Mouse (Mus musculus) adrenal gland, postnatal 10 days (tissue): Measurements from ENCODE around the gene Twf2. TPM values are rescaled to one million over a fixed set of nuclear protein-coding genes. Genes with fewer than 3 reads are reported as not detected.
"Not testable (repeated sequence)": the region's sequence is repeated elsewhere in the genome, so short reads cannot be mapped to it uniquely, and the experiment has no call there.

Experiments
- DNase-seq: peaks from one replicate; pipeline ENCODE4 v3.0.0; 2021; ENCODE audit warnings: mixed read lengths
- long read RNA-seq, 2 experiments: library from polyadenylated mRNA; stranded (forward); transcript quantifications; one replicate each; pipeline ENCODE4 v2.0.0; 2021
- total RNA-seq, 2 experiments: library from RNA; stranded (reverse); gene quantifications; 2 replicates each; pipeline ENCODE4 v1.2.3; 2021

The Twf2 gene
- total RNA-seq, result 10 to 100 TPM; 38.5 to 58.6 TPM
- long read RNA-seq, experiment 1, transcript Twf2-201 (9 exons, 1,596 nt), result major isoform, 83 of 103 reads
- long read RNA-seq, experiment 1, transcript Twf2-204 (8 exons, 1,508 nt), result minor isoform, 7 of 103 reads
- long read RNA-seq, experiment 1, partial matches to known transcripts, result 6 of 103 reads
- long read RNA-seq, experiment 1, other reads (novel, unspliced or antisense), result 5 of 103 reads
- long read RNA-seq, experiment 2, transcript Twf2-201 (9 exons, 1,596 nt), result major isoform, 52 of 64 reads
- long read RNA-seq, experiment 2, transcript Twf2-204 (8 exons, 1,508 nt), result minor isoform, 5 of 64 reads
- long read RNA-seq, experiment 2, partial matches to known transcripts, result 2 of 64 reads
- long read RNA-seq, experiment 2, other reads (novel, unspliced or antisense), result 4 of 64 reads

- peak; percentile 95 for DNase-seq
Measured at GRCm38 (mm10) chr9:106202819-106203636, at the start of gene Twf2. Gene Twf2, plus strand, starts transcription at chr9:106203108.

- DNase-seq, result peak; percentile 80
Measured at GRCm38 (mm10) chr9:106154106-106154505, 48.8 kb upstream of the Twf2 start.

- peak; percentile 72 for DNase-seq
Measured at GRCm38 (mm10) chr9:106156419-106156818, 46.5 kb upstream of the Twf2 start.

GRCm38 (mm10) chr9:106156921-106157622 lies 45.8 kb upstream of the Twf2 start:
- no peak for DNase-seq

DNA sequence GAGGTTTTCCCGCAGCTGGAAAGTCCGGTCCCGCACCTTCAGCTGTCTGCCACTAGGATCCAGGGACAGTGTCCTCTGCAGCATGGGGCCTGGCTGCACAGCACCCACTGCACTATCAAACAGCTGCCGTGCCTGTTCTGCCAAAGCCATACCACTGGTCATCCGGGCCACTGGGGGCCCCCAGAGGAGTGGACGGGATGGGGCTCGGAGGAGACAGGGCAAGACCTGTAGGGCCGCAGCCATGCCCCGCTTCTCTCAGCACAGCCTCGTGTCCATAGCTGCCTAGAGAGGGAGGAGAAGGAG lies 45.3 kb upstream of the Twf2 start:
- DNase-seq, result no peak

- no peak for DNase-seq
Measured at GRCm38 (mm10) chr9:106158037-106158491, 44.8 kb upstream of the Twf2 start, which contains the start of gene Glyctk. Gene Glyctk, minus strand, starts transcription at chr9:106158138.

DNA sequence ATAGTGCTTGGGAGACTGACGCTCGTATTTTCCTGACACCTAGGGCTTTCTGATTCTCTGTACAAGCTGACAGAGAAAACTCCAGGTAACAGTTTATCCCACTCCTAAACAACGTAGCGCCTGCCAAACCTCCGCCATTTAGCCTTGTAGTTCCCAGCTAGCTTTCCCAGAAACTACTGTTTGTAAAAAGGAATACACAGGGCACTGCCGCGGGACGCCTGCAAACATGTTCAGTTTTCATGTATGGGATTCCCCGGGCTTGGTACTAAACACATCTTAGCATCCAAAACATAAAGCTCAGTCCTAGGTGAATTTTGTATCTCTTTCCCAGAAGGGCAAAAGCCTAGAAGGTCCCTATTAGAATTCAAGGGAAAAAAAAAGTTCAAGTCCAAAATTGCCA lies 43.7 kb upstream of the Twf2 start:
- no peak for DNase-seq

- peak; percentile 98 for DNase-seq
Measured at GRCm38 (mm10) chr9:106159784-106160301, 43.1 kb upstream of the Twf2 start.

DNA sequence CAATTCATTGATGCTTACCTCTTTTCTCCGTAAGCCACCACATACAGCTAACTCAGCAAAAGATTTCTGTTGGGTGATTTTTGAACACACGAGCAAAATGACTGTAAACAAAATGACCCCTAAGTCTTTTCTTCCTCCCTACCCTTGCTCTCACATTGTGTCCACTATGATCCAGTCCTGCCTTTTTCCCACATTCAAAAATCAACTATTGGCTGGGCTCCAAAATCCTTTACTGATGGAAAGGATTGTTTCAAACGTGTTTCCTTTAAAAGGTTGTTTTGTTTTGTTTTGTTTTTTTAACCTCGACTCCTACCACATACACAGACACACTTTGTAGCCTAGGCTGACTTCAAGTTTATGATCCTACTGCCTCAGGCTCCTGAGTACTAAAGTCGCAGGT lies 42.5 kb upstream of the Twf2 start:
- no peak for DNase-seq

- DNase-seq, result no peak
Measured at GRCm38 (mm10) chr9:106166709-106167108, 36.2 kb upstream of the Twf2 start.

DNA sequence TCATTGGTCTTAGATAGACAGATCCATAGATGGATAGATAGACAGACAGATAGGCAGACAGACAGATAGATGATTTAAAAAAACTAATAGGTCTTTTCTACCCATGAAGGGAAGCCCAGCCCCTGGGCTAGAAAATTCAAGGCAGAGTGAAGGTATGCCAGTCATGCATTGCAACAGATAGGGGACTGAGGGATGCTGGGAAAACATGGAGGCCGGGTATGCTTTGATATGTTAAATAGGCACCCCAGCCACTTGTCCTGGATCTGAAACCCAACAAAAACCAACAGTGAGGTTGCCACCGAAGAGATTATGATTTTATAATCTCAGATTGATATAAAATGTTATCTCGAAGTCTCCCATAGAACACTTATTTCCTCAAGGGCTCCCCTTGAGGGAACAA lies 35.7 kb upstream of the Twf2 start:
- no peak for DNase-seq

DNA sequence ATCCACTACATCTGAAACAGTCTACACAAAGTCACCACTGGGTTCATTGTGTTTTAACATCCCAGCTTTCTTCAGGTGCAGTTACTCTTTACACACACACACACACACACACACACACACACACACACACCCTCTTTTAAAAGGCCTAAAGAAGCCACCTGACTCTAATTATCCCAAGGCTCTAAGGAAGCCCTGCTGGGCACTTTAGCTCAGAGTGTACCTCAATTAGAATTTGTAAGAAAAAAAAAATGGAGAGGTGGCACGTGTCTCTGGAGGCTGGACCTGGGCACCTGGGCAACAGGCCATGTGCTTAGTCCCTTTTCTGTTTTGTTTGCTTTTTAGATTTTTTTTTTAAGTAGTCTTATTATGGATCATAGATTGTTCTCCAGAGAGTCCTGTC lies 35.2 kb upstream of the Twf2 start:
- DNase-seq, result no peak

GRCm38 (mm10) chr9:106169006-106169405 lies 33.9 kb upstream of the Twf2 start:
- DNase-seq, result not testable (repeated sequence)

DNA sequence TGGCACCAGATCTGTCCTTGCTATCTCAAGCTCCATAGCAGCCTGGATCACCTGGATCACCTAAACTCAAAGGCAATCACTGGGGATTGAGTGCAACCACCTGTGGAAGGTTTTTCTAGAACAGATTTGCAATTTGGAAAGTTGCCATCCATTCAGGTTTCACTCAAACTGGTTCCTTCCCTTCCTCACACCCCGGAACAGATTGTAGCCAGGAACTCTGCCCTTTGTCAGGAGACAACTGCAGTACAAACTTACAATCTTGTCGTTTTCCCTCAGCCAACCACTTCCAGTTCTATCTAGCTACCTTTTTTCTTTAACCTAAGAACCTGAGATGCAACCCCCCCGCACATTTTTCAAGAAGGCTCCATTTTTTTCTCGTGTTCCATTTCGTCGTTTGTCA lies 33.0 kb upstream of the Twf2 start:
- DNase-seq, result no peak

- peak; percentile 94 for DNase-seq
Measured at GRCm38 (mm10) chr9:106170556-106171345, 32.2 kb upstream of the Twf2 start, which contains the start of gene Wdr82. Gene Wdr82, plus strand, starts transcription at chr9:106170928.

DNA sequence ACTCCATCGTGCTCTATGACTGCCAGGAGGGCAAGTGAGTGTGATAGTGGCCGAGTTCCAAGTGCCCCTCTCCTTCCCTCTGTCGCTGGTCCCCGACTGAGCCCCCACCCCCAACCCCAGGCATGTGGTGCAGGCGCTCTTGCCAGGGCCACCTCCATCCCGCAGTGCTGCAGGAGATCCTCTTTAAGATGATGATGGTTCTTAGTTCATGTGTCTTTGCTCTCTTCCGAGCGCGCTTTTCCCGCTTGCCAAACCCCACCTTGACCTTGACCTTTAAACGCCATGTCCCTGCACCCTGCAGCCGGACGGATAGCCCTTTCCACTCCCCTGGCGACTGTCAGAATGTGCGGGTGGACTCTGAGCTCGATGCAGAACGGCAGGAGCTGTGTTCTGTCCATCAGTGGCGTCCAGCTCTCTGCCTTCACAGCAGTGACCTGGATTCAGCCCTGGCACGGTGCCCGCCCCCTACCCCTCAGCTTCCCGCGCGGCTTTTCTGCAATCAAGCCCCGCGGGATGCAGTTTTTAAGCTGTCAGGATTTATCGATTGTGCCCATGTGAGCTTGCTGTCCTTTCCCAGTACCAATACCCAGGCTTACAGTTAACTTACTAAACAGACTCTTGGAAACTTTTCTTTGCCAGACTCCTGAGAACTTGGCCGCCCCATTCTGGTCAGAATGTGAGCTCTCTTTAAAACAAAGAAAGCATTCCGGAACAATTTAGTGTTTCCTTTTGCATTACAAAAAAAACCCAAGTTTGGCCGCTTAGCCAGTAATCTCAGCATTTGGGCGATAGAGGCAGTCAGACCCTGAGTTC lies 31.4 kb upstream of the Twf2 start:
- peak; percentile 90 for DNase-seq

DNA sequence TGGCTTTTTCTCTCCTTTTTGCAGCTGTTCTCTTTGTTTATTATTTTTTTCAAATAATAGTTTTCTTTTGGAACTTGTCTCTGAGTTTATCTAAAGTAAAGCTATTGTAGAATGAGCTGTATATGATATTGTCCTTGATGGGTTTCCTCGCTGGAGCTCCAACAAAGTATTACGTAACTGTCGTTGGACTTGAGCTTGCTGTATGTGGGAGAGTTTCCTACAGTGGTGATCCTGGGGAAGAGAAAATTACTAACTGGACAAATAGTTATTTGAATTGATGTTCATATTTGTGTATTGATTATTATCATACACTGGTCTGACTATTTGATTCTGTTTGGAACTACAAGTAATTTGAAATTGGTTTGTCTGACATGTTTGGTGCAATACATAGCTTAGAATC lies 30.4 kb upstream of the Twf2 start:
- no peak for DNase-seq

- DNase-seq, result no peak
Measured at GRCm38 (mm10) chr9:106173363-106173762, 29.5 kb upstream of the Twf2 start.

GRCm38 (mm10) chr9:106175552-106176200 lies 27.2 kb upstream of the Twf2 start:
- DNase-seq, result no peak

- DNase-seq, result no peak
Measured at GRCm38 (mm10) chr9:106176769-106177168, 26.1 kb upstream of the Twf2 start.
